Mouse (Mus musculus) limb, embryonic 11.5 days (tissue): ENCODE data around the gene Cyba. TPM values are rescaled to one million over a fixed set of nuclear protein-coding genes. Genes with fewer than 3 reads are reported as not detected.

Experiments
- microRNA-seq: library from miRNA; unstranded; fragments of <30 nt; microRNA quantifications from one replicate; pipeline ENCODE4, GENCODE M21; 2016
- polyA plus RNA-seq: library from polyadenylated mRNA; unstranded; fragments of >200 nt; fragmentation: Nextera tagmentation; extraction: Ambion mirVana; gene quantifications from 2 replicates; pipeline ENCODE4 v1.2.1, GENCODE M21; 2014

The Cyba gene
- polyA plus RNA-seq, 1 experiment from 2014 or later: 82.4 TPM

Small RNA genes within 50 kb of the gene (microRNA-seq; reads per million reads assigned to microRNA genes)
- not detected for gene Gm24366

Other genes with a start within 250 kb of the Cyba start
- 1.3 and 1.4 TPM in 2 replicates for gene Zfpm1, start 150.8 kb downstream of the Cyba start, polyA plus RNA-seq
- gene Trhr2, start 72.2 kb downstream of the Cyba start, polyA plus RNA-seq: not detected in 2 replicates
- gene Zc3h18, start 56.3 kb downstream of the Cyba start, polyA plus RNA-seq: 45.8 and 52.6 TPM in 2 replicates
- gene Il17c, start 10.9 kb downstream of the Cyba start, polyA plus RNA-seq: not detected in 2 replicates
- gene Mvd, start 10.5 kb upstream of the Cyba start, polyA plus RNA-seq: 51.3 and 51.9 TPM in 2 replicates
- not detected in 2 replicates for gene Snai3, start 27.8 kb upstream of the Cyba start, polyA plus RNA-seq
- 35.3 and 36.8 TPM in 2 replicates for gene Rnf166, start 43.1 kb upstream of the Cyba start, polyA plus RNA-seq
- 80.7 and 81.3 TPM in 2 replicates for gene Ctu2, start 43.2 kb upstream of the Cyba start, polyA plus RNA-seq
- gene Piezo1, start 118.4 kb upstream of the Cyba start, polyA plus RNA-seq: 6.2 and 7.2 TPM in 2 replicates
- gene Cdt1, start 135.1 kb upstream of the Cyba start, polyA plus RNA-seq: 46.4 and 51.7 TPM in 2 replicates
- gene Aprt, start 144.0 kb upstream of the Cyba start, polyA plus RNA-seq: 271 and 284 TPM in 2 replicates
- 5.2 and 5.5 TPM in 2 replicates for gene Galns, start 178.5 kb upstream of the Cyba start, polyA plus RNA-seq
- gene Trappc2l, start 178.7 kb upstream of the Cyba start, polyA plus RNA-seq: 45.0 and 45.4 TPM in 2 replicates
- gene Pabpn1l, start 189.8 kb upstream of the Cyba start, polyA plus RNA-seq: not detected in 2 replicates